ENCODE assay signal across 10 mouse cellular contexts in genomic region chr4:128579182-128579581, GRCm38 (mm10). TPM values are rescaled to one million over a fixed set of nuclear protein-coding genes. Genes with fewer than 3 reads are reported as not detected.
DNase-seq lines count a peak whose midpoint lies in the region; ATAC-seq and TF ChIP-seq lines count a peak whose summit lies in the region.
"Had no signal": no experiment of that assay in that cellular context is flagged by ENCODE, and none has a peak within 500 bp of the region (broad histone marks: within the 10 kb centered on the region; RNA-seq: fewer than 3 reads in every experiment).

No protein-coding gene starts in this region.

- no peak overlapping the region for H3K4me2 ChIP-seq in liver, postnatal 0 days (ENCODE audit: low read depth, low read length)
- H3K4me2 ChIP-seq: embryonic facial prominence, embryonic 12.5 days; limb, embryonic 12.5 days had no signal

- no peak for TF ChIP-seq POLR2A in bone marrow, adult 2 months (IDR thresholded peaks at IDR 0.05; ENCODE audit: borderline replicate concordance, control insufficient read depth, low read depth, low read length)

- no peak overlapping the region for H3K9ac ChIP-seq in liver, postnatal 0 days (replicated peaks)
- H3K9ac ChIP-seq: embryonic facial prominence, embryonic 12.5 days; limb, embryonic 12.5 days had no signal

- no peak for DNase-seq in left cerebral cortex, adult 2 months (ENCODE audit: extremely low spot score in 1 of 2, low spot score in 2 of 2)
- no peak for DNase-seq in left cerebral cortex, postnatal 10 days (ENCODE audit: extremely low spot score in 1 of 2, low spot score in 2 of 2)
- peak; percentile 64 for DNase-seq in liver, postnatal 0 days
- peak; percentile 55 for DNase-seq in thymus, postnatal 0 days (ENCODE audit: low spot score)
- DNase-seq in right cerebral cortex, postnatal 10 days (ENCODE audit: low spot score in 2 of 2) = no peak
- DNase-seq in left cerebral cortex, postnatal 25 days (ENCODE audit: low spot score in 2 of 2) = no peak
- DNase-seq in right cerebral cortex, postnatal 4 days = no peak

- no peak for ATAC-seq in liver, postnatal 0 days

- intact Hi-C loops in left cerebral cortex, adult 2 months (cut with DNase I) = no loop called here
- intact Hi-C loops in left cerebral cortex, postnatal 10 days (cut with DNase I) = no loop called here
- intact Hi-C loops in left cerebral cortex, postnatal 25 days (cut with DNase I) = no loop called here

- TF ChIP-seq CTCF in left cerebral cortex, adult 2 months (IDR thresholded peaks at IDR 0.05) = peak; percentile 51
- peak; percentile 70 for TF ChIP-seq CTCF in bone marrow, adult 2 months (IDR thresholded peaks at IDR 0.05; ENCODE audit: control insufficient read depth, insufficient read depth, low read length)
- peak; percentile 75 for TF ChIP-seq CTCF in liver, postnatal 0 days (IDR thresholded peaks at IDR 0.05; ENCODE audit: low read depth)

- H3K4me3 ChIP-seq in left cerebral cortex, adult 2 months = no peak overlapping the region
- no peak overlapping the region for H3K4me3 ChIP-seq in bone marrow, adult 2 months (replicated peaks; ENCODE audit: control insufficient read depth, low read depth, low read length)
- no peak overlapping the region for H3K4me3 ChIP-seq in liver, postnatal 0 days (ENCODE audit: low read depth, low read length)
- H3K4me3 ChIP-seq: embryonic facial prominence, embryonic 12.5 days; limb, embryonic 12.5 days had no signal

- H3K27ac ChIP-seq in left cerebral cortex, adult 2 months = no peak overlapping the region
- H3K27ac ChIP-seq in bone marrow, adult 2 months (ENCODE audit: control insufficient read depth, insufficient read depth, low read depth, low read length, poor library complexity) = no peak overlapping the region
- H3K27ac ChIP-seq in liver, postnatal 0 days (ENCODE audit: low read depth) = no peak overlapping the region
- H3K27ac ChIP-seq: embryonic facial prominence, embryonic 12.5 days; limb, embryonic 12.5 days had no signal

- H3K9me3 ChIP-seq in liver, postnatal 0 days (ENCODE audit: low read length) = peaks cover 10% of the 10 kb centered on the region

- H3K4me1 ChIP-seq in bone marrow, adult 2 months (ENCODE audit: control insufficient read depth, insufficient read depth, low read length) = no peaks in the 10 kb centered on the region
- no peaks in the 10 kb centered on the region for H3K4me1 ChIP-seq in liver, postnatal 0 days (ENCODE audit: insufficient read depth)
- H3K4me1 ChIP-seq: embryonic facial prominence, embryonic 12.5 days; limb, embryonic 12.5 days had no signal

- 55% methylated on average over 4 of the region's 4 CpGs for whole genome bisulfite sequencing in bone marrow, adult 2 months
- WGBS in liver, postnatal 0 days (ENCODE audit: insufficient replicate concordance) = 49% methylated on average over 4 of the region's 4 CpGs

- 0 out of 2 replicates have a peak, but pooled peaks cover 2% of the 10 kb centered on the region for H3K36me3 ChIP-seq in liver, postnatal 0 days (replicated peaks; ENCODE audit: insufficient read depth, low read length)

- TF ChIP-seq EP300 in liver, postnatal 0 days (IDR thresholded peaks at IDR 0.05; ENCODE audit: low read depth) = no peak

- H3K27me3 ChIP-seq in liver, postnatal 0 days (ENCODE audit: insufficient read depth, low read length) = no peaks in the 10 kb centered on the region
- H3K27me3 ChIP-seq: embryonic facial prominence, embryonic 12.5 days; limb, embryonic 12.5 days had no signal

RNA-seq across cellular contexts. Expression of gene Zscan20, which starts 30.7 kb away (rescaled TPM):
- 1 to 10 TPM; 8.2 to 9.4 TPM for total RNA-seq in left cerebral cortex, adult 2 months (2021)
- total RNA-seq in left cerebral cortex, postnatal 10 days (2021) = 1 to 10 TPM; 6.3 to 7.9 TPM
- polyA plus RNA-seq in bone marrow, adult 2 months (2011; ENCODE audit: insufficient read depth, insufficient read length, low replicate concordance, missing spikeins) = 1.4 and 7.4 TPM in 2 replicates
- 0.46 and 0.58 TPM in 2 replicates for polyA plus RNA-seq in liver, postnatal 0 days (2015; fragmentation: Nextera tagmentation; extraction: Ambion mirVana)
- 3.1 and 3.6 TPM in 2 replicates for polyA plus RNA-seq in thymus, postnatal 0 days (2015; fragmentation: Nextera tagmentation; extraction: Ambion mirVana)
- 1 to 10 TPM; 8.3 to 9.9 TPM for total RNA-seq in left cerebral cortex, postnatal 25 days (2021)

RNA-seq across cellular contexts. Expression of gene Tlr12, which starts 39.2 kb away (rescaled TPM):
- total RNA-seq in left cerebral cortex, adult 2 months (2021) = under 1 TPM; 0.63 to 1.00 TPM
- total RNA-seq in left cerebral cortex, postnatal 10 days (2021) = 1 to 10 TPM; 1.1 to 1.5 TPM
- polyA plus RNA-seq in bone marrow, adult 2 months (2011; ENCODE audit: insufficient read depth, insufficient read length, low replicate concordance, missing spikeins) = 1.2 and 4.9 TPM in 2 replicates
- 1.9 and 2.3 TPM in 2 replicates for polyA plus RNA-seq in liver, postnatal 0 days (2015; fragmentation: Nextera tagmentation; extraction: Ambion mirVana)
- polyA plus RNA-seq in thymus, postnatal 0 days (2015; fragmentation: Nextera tagmentation; extraction: Ambion mirVana) = 11.0 and 13.9 TPM in 2 replicates
- 1 to 10 TPM in 1 of 2 experiments, under 1 TPM in 1; 0.89 to 1.0 TPM for total RNA-seq in left cerebral cortex, postnatal 25 days (2021)

Comparison
In these comparisons a context has a peak if more than half of its experiments do, and no peak if none do; other contexts are left out.
1. DNase-seq: peak in liver, postnatal 0 days (single experiment) and thymus, postnatal 0 days (single experiment); none in left cerebral cortex, adult 2 months (0 of 2), left cerebral cortex, postnatal 10 days (0 of 2), right cerebral cortex, postnatal 10 days (0 of 2), left cerebral cortex, postnatal 25 days (0 of 2) and right cerebral cortex, postnatal 4 days (single experiment).
2. Peak in every context shown above with its lines, with median percentiles within 50 percentile points of each other: CTCF ChIP-seq.